In the genomic region with DNA sequence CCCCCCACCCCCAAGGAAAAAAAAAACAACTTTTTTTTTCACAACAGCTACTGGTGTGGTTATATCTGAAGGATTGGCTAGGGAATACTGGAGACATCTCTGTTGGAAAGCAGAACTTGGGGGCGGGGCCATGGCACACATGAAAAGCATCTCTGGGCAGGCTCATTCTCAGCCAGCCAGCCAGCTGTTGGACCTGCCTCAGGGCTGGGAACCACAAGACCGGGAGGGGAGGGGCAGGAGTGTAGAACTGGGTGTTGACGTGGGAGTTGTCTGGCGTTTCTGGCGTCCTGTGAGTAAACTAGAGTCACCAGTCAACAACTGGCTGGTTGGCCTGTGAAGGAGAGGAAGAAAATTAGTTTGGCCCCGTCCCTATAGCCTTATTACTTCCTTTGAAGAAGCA, we compare ENCODE assay signal across 11 mouse cellular contexts. TPM values are rescaled to one million over a fixed set of nuclear protein-coding genes. Genes with fewer than 3 reads are reported as not detected.
DNase-seq lines count a peak whose midpoint lies in the region; ATAC-seq and TF ChIP-seq lines count a peak whose summit lies in the region.
"Had no signal": no experiment of that assay in that cellular context is flagged by ENCODE, and none has a peak within 500 bp of the region (broad histone marks: within the 10 kb centered on the region; RNA-seq: fewer than 3 reads in every experiment).

No protein-coding gene starts in this region.

- ATAC-seq in lung, embryonic 14.5 days (ENCODE audit: insufficient read depth): no peak; the same call in 1 of the 2 replicates
- ATAC-seq: forebrain, embryonic 16.5 days had no signal

- H3K9ac ChIP-seq in lung, embryonic 14.5 days: no peak overlapping the region

- TF ChIP-seq CTCF in lung, embryonic 14.5 days (IDR thresholded peaks at IDR 0.05; ENCODE audit: low read depth): no peak

- peak; percentile 23 to 49 for DNase-seq in adrenal gland, postnatal 36 days
- no peak for DNase-seq in adrenal gland, postnatal 4 days (ENCODE audit: low spot score in 2 of 2)
- peak; percentile 49 for DNase-seq in ovary, adult 18-20 months (ENCODE audit: low spot score)
- no peak for DNase-seq in ovary, postnatal 10 days (ENCODE audit: low spot score)
- peak; percentile 45 for DNase-seq in lung, embryonic 14.5 days
- DNase-seq in spleen, postnatal 36 days (ENCODE audit: low spot score in 2 of 2): no peak
- DNase-seq in cerebellum, adult 9-10 months: no peak
- no peak for DNase-seq in layer of hippocampus, postnatal 25 days (ENCODE audit: extremely low spot score in 1 of 2, low spot score in 1 of 2)
- DNase-seq: spleen, adult 18-20 months had no signal

- H3K4me2 ChIP-seq in lung, embryonic 14.5 days: no peak overlapping the region

- H3K27me3 ChIP-seq in lung, embryonic 14.5 days (ENCODE audit: insufficient read depth, low read length): no peaks in the 10 kb centered on the region

- H3K36me3 ChIP-seq in lung, embryonic 14.5 days (ENCODE audit: insufficient read depth): peaks cover 90% of the 10 kb centered on the region

- no peak overlapping the region for H3K27ac ChIP-seq in lung, embryonic 14.5 days (ENCODE audit: low read depth)

- H3K4me1 ChIP-seq in lung, embryonic 14.5 days (ENCODE audit: insufficient read depth): no peaks in the 10 kb centered on the region

- 58% methylated on average over 6 of the region's 6 CpGs for WGBS in lung, embryonic 14.5 days

- H3K4me3 ChIP-seq in lung, embryonic 14.5 days (ENCODE audit: low read depth, low read length): no peak overlapping the region

- H3K9me3 ChIP-seq in lung, embryonic 14.5 days (ENCODE audit: low read depth, low read length): no peaks in the 10 kb centered on the region

RNA-seq across cellular contexts. Expression of a gene that starts 4.8 kb away (rescaled TPM):
- total RNA-seq in adrenal gland, postnatal 36 days (2021): 1 to 10 TPM in 1 of 2 experiments, under 1 TPM in 1; 0.49 to 1.7 TPM
- total RNA-seq in adrenal gland, postnatal 4 days (2021): 1 to 10 TPM in 1 of 2 experiments, under 1 TPM in 1; 0.87 to 2.9 TPM
- polyA plus RNA-seq in lung, embryonic 14.5 days (2014; fragmentation: Nextera tagmentation; extraction: Ambion mirVana): 0.65 and 0.95 TPM in 2 replicates
- total RNA-seq in layer of hippocampus, postnatal 25 days (2021): 1 to 10 TPM; 1.9 to 2.6 TPM

RNA-seq across cellular contexts. Expression of a gene that starts 9.3 kb away (rescaled TPM):
- total RNA-seq in adrenal gland, postnatal 36 days (2021): not detected
- not detected for total RNA-seq in adrenal gland, postnatal 4 days (2021)
- polyA plus RNA-seq in lung, embryonic 14.5 days (2014; fragmentation: Nextera tagmentation; extraction: Ambion mirVana): not detected in 2 replicates
- not detected for total RNA-seq in layer of hippocampus, postnatal 25 days (2021)
- polyA plus RNA-seq: C2C12; forebrain, embryonic 16.5 days had no signal

RNA-seq across cellular contexts. Expression of a gene that starts 9.3 kb away (rescaled TPM):
- 1 to 10 TPM; 6.3 to 7.7 TPM for total RNA-seq in adrenal gland, postnatal 36 days (2021)
- 10 to 100 TPM; 13.4 to 13.7 TPM for total RNA-seq in adrenal gland, postnatal 4 days (2021)
- polyA plus RNA-seq in lung, embryonic 14.5 days (2014; fragmentation: Nextera tagmentation; extraction: Ambion mirVana): 16.6 and 19.4 TPM in 2 replicates
- total RNA-seq in layer of hippocampus, postnatal 25 days (2021): 10 to 100 TPM; 20.4 to 25.8 TPM

RNA-seq across cellular contexts. Expression of a gene that starts 9.5 kb away (rescaled TPM):
- total RNA-seq in adrenal gland, postnatal 36 days (2021): 10 to 100 TPM; 61.5 to 65.8 TPM
- 10 to 100 TPM; 71.8 to 93.6 TPM for total RNA-seq in adrenal gland, postnatal 4 days (2021)
- polyA plus RNA-seq in lung, embryonic 14.5 days (2014; fragmentation: Nextera tagmentation; extraction: Ambion mirVana): 127 and 129 TPM in 2 replicates
- 10 to 100 TPM; 21.6 to 30.4 TPM for total RNA-seq in layer of hippocampus, postnatal 25 days (2021)

RNA-seq across cellular contexts. Expression of a gene that starts 9.9 kb away (rescaled TPM):
- 10 to 100 TPM; 30.0 to 31.2 TPM for total RNA-seq in adrenal gland, postnatal 36 days (2021)
- total RNA-seq in adrenal gland, postnatal 4 days (2021): 10 to 100 TPM; 50.2 to 55.8 TPM
- polyA plus RNA-seq in lung, embryonic 14.5 days (2014; fragmentation: Nextera tagmentation; extraction: Ambion mirVana): 16.7 and 17.4 TPM in 2 replicates
- 10 to 100 TPM; 30.8 to 31.3 TPM for total RNA-seq in layer of hippocampus, postnatal 25 days (2021)

Comparison
In these comparisons a context has a peak if more than half of its experiments do, and no peak if none do; other contexts are left out.
1. DNase-seq: peak in adrenal gland, postnatal 36 days (2 of 2), ovary, adult 18-20 months (single experiment) and lung, embryonic 14.5 days (single experiment); none in adrenal gland, postnatal 4 days (0 of 2), ovary, postnatal 10 days (single experiment), spleen, postnatal 36 days (0 of 2), cerebellum, adult 9-10 months (single experiment) and layer of hippocampus, postnatal 25 days (0 of 2).